Mouse (Mus musculus) heart, adult 2 months (tissue): Measurements from ENCODE around the gene Hist3h2ba. TPM values are rescaled to one million over a fixed set of nuclear protein-coding genes. Genes with fewer than 3 reads are reported as not detected.
A peak's percentile ranks its signal among the peaks of the same experiment; 100 is the strongest.

Experiments
- DNase-seq, 2 experiments: peaks; one replicate each; pipeline ENCODE4 v3.0.0; 2021
- H3K27ac ChIP-seq: fragments of 200-600 bp; 2 replicates; pipeline ENCODE4 v1.8.1; 2022
- H3K27me3 ChIP-seq: fragments of 200-500 bp; 2 replicates; pipeline ENCODE4 v1.6.1; 2012; ENCODE audit warnings: mild to moderate bottlenecking, low read length, inconsistent platforms, mixed read lengths; ENCODE audit not compliant: control insufficient read depth, insufficient read depth
- H3K36me3 ChIP-seq: fragments of 200-500 bp; 2 replicates; pipeline ENCODE4 v1.6.1; 2012; ENCODE audit warnings: low read length, inconsistent platforms; ENCODE audit not compliant: control insufficient read depth, insufficient read depth
- H3K4me1 ChIP-seq: fragments of 200-500 bp; 2 replicates; pipeline ENCODE4 v1.6.1; 2011; ENCODE audit warnings: low read length; ENCODE audit not compliant: control insufficient read depth, insufficient read depth
- H3K4me3 ChIP-seq: fragments of 200-600 bp; 2 replicates; pipeline ENCODE4 v1.8.1; 2022
- H3K79me2 ChIP-seq: fragments of 200-500 bp; replicated peaks from 2 replicates; pipeline ENCODE4 v1.6.1; 2012; ENCODE audit warnings: mild to moderate bottlenecking, inconsistent platforms, low read length, moderate library complexity, mixed read lengths; ENCODE audit not compliant: control insufficient read depth, insufficient read depth
- H3K9ac ChIP-seq: fragments of 200-500 bp; 2 replicates; pipeline ENCODE4 v1.6.1; 2012; ENCODE audit warnings: low read depth, mild to moderate bottlenecking, control low read depth, inconsistent platforms, low read length, mixed read lengths
- CTCF ChIP-seq: fragments of 200-600 bp; IDR thresholded peaks from 2 replicates; pipeline ENCODE4 v1.8.1; 2022; ENCODE audit warnings: antibody characterized with exemption, mild to moderate bottlenecking, moderate library complexity
- EP300 ChIP-seq: fragments of 200-500 bp; IDR thresholded peaks from 2 replicates; pipeline ENCODE4 v1.6.1; 2011; ENCODE audit warnings: low read depth, low read length, control low read depth; ENCODE audit not compliant: insufficient read depth
- POLR2A ChIP-seq: fragments of 200-500 bp; IDR thresholded peaks from 2 replicates; pipeline ENCODE4 v1.6.1; 2011; ENCODE audit warnings: mild to moderate bottlenecking, low read depth, low read length, control low read depth; ENCODE audit not compliant: insufficient read depth
- WGBS: fragments of 180-500 bp; shearing (Covaris S2); methylation state at CpG from one replicate; pipeline ENCODE4 v1.1.7; 2018; 5-methylcytosine and 5-hydroxymethylcytosine counted together
- intact Hi-C: fragments of 180-260 bp; cut with DNase I; formaldehyde crosslinking; loops from one replicate; pipeline ENCODE4 v1.15.1; 2025
- polyA plus RNA-seq: library from polyadenylated mRNA; depleted of rRNA; stranded (reverse); fragments of >200 nt; gene quantifications from 2 replicates; pipeline ENCODE4 v1.2.3, GENCODE M21; 2012
- total RNA-seq, 2 experiments: library from RNA; stranded (reverse); gene quantifications; 2 replicates each; pipeline ENCODE4 v1.2.3; 2021

The Hist3h2ba gene
- total and polyA plus RNA-seq, 3 experiments: 0.81 to 1.5 (median 1.1) TPM

DNA sequence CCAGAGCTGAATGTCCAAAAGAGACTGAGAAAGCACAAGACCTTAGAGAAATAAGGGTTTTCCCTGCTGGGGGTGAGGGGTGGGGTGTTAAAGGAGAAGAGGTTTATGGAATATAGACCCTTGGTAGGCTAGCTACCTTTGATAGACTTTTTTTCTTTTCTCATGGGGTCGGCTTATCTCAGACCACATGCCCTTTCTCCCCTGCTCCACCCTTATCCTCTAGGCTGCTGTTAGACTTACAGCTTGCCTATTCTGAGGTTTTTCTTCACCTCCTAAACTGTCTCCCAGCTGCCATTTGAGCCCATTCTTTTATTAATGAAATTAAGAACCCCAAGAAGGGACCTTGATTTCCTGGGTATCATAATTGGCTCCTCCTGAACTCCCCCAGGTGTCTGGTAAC is 34.9 kb upstream of the Hist3h2ba start:
- Histone ChIP-seq H3K4me1 (no peaks in the 10 kb centered on the region), H3K27ac (no peak overlapping the region), H3K4me3 (no peak overlapping the region), H3K27me3 (no peaks in the 10 kb centered on the region), H3K9ac (no peak overlapping the region), H3K79me2 (no peaks in the 10 kb centered on the region), H3K36me3 (no peaks in the 10 kb centered on the region)
- DNase-seq: no peak
- intact Hi-C loops: no loop called here
- 76% methylated on average over 1 of the region's 1 CpGs for WGBS
- no peak for TF ChIP-seq POLR2A
- no peak for TF ChIP-seq CTCF
- TF ChIP-seq EP300: no peak

DNA sequence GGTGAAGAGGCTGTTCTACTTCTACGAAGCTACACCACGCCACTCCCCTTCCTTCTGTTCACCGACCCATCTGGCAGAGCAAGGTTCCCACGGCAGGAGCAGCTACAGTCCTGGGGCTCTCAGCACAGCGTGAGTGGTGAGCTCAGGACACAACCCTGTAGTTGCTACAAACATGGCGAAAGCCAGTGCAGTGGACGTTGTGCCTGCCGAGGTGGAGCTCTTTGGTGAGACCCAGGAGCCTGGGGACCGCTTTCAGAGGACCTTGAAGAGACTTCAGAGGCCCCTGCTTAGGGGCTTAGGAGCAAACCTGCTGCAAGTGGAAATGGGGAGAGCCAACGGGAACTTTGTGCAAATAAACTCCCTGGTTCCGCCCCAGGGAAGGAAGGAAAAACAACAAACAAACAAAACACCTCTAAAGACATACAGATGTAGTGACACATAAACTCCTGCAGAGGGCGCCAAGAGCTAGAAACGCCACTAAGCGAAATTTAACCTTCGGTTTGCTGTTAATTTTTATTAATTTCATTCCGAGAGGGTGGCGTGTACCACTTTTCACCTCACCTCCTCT is 34.2 kb upstream of the Hist3h2ba start:
- Histone ChIP-seq H3K27me3 (no peaks in the 10 kb centered on the region), H3K79me2 (no peaks in the 10 kb centered on the region), H3K4me1 (no peaks in the 10 kb centered on the region), H3K9ac (peak overlapping the region; percentile 47), H3K36me3 (no peaks in the 10 kb centered on the region), H3K27ac (peak overlapping the region; percentile 43), H3K4me3 (peak overlapping the region; percentile 21)
- 7% methylated on average over 17 of the region's 17 CpGs for WGBS
- DNase-seq: peak; percentile 24 to 53
- peak; percentile 95 for TF ChIP-seq CTCF
- no peak for TF ChIP-seq POLR2A
- TF ChIP-seq EP300: no peak
- intact Hi-C loops: no loop called here

DNA sequence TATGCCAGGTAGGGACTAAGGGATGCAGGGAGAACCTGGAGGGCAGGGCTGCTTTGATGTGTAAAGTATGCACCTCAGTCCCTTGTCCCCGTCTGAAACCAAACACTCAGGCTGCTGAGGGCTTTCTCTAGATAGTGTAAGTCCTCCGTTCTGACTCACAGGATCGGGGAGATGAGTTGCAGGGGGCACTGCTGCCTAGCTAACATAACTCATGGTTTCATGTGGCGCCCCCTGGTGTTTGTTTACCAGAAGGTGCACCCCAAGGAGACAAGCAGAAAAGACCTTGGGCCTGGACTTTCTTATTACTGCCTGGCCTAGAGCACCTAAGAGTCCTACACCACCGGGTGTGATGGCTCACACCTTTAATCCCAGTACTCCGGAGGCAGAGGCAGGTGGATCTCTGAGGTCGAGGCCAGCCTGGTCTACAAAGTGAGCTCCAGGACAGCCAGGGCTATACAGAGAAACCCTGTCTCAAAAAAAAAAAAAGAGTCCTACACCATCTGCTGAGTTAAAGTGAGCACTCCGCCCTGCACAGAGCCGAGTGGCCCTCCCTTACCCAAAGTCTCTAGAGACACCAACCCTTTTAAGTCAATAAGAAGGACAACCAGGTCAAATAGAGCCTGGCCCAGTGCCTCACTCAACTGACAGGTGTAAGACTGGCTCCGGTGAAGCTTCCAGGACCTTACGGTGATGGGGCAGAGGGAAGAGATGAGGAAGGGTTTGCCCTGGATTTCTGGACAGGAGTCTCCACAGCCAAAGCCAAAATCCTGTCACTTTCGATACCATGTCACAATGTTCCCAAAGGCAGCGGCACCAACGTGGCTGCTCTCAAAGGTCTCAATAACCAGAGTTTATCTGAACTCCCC is 31.6 kb upstream of the Hist3h2ba start:
- peaks cover 3% of the 10 kb centered on the region; the same call in 1 of the 2 replicates for H3K27me3 ChIP-seq
- no peaks in the 10 kb centered on the region for H3K79me2 ChIP-seq
- no peaks in the 10 kb centered on the region for H3K36me3 ChIP-seq
- no peak overlapping the region for H3K27ac ChIP-seq
- H3K9ac ChIP-seq: no peak overlapping the region
- H3K4me3 ChIP-seq: no peak overlapping the region
- DNase-seq: no peak
- TF ChIP-seq CTCF (peak; percentile 72), EP300 (no peak)
- intact Hi-C loops: no loop called here
- H3K4me1 ChIP-seq: no peaks in the 10 kb centered on the region
- WGBS: 44% methylated on average over 14 of the region's 14 CpGs

DNA sequence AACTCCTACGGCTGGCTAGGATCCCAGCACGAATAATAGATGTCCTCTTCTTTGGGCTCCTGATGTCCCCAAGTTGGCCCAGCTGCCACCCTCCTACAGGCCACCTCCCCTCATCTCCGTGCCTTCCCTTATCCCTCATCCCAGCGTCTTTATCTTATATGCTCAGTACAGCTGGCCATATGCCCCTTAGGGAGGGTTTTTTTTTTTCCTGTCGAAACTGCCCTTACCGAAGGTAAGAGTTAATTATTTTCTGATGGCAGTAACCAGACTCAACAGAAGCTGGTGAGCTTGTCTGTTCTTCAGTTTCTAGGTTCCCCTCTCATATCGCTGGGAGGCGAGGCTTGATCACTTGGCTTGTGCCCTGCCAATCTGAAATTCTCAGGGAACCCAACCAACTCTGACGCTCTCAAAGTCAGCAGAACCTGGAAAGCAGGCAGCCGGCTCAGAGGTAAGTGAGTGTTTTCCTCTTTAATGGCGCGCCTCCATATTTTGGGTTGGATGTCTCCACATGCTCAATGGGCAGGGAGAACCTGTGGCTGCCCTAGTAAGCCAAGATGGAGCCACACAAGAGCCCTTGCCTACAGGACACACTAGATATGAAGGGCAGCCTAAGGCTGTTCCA is 30.9 kb upstream of the Hist3h2ba start, which contains the start of gene Btnl10:
Gene Btnl10 (plus strand): TSS at position 164 of the 622 bp plus-strand sequence.
- intact Hi-C loops: no loop called here
- no peaks in the 10 kb centered on the region for H3K36me3 ChIP-seq
- H3K9ac ChIP-seq: no peak within 1 kb of the TSS
- no peaks in the 10 kb centered on the region for H3K4me1 ChIP-seq
- H3K27ac ChIP-seq: no peak within 1 kb of the TSS
- DNase-seq: no peak
- peaks cover 3% of the 10 kb centered on the region; the same call in 1 of the 2 replicates for H3K27me3 ChIP-seq
- WGBS: 68% methylated on average over 12 of the region's 12 CpGs
- no peak for TF ChIP-seq POLR2A
- H3K4me3 ChIP-seq: no peak within 1 kb of the TSS
- H3K79me2 ChIP-seq: no peaks in the 10 kb centered on the region

DNA sequence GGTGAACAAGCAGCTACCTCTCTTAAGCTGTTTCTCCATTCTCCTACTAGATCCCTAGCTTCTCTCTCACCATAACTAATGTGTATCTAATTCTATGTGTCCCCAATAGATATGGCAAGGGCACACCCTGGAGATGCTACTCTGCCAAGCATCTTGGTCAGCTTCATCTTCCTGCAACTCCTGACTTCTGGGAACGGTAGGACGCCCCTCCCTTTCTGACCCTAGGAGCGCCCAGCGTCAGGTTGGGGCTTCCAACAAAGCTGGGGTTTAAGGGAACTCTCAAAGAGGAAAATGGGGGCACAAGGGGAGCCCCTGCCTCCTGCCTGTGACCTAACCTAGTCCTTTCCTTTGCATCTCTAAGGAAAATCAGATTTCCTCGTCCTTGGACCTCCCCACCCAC is 30.0 kb upstream of the Hist3h2ba start:
- peaks cover 3% of the 10 kb centered on the region; the same call in 1 of the 2 replicates for H3K27me3 ChIP-seq
- intact Hi-C loops: no loop called here
- TF ChIP-seq CTCF: no peak
- WGBS: 59% methylated on average over 5 of the region's 5 CpGs
- H3K27ac ChIP-seq: no peak overlapping the region
- H3K4me3 ChIP-seq: no peak overlapping the region
- no peaks in the 10 kb centered on the region for H3K4me1 ChIP-seq
- DNase-seq: no peak
- no peaks in the 10 kb centered on the region for H3K79me2 ChIP-seq
- no peaks in the 10 kb centered on the region for H3K36me3 ChIP-seq
- no peak overlapping the region for H3K9ac ChIP-seq

DNA sequence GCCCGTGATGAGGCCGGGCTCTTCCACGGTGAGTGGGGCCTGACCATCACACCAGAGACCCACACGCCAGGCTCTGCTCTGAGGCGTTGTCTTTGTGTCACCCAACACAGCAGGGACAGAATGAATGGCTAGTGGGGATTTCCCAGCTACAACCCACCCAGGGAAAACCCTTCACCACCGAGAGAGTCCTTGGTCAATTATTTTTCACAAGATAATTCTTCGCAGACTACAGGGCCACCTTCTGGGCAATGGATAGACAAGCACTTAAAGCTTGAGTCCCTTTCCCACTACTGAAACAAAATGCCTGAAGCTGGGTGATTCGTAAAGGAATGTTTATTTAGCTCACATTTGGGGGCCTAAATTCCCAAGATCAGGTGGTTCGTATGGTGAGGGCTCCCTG is 26.3 kb upstream of the Hist3h2ba start:
- no peak overlapping the region for H3K4me3 ChIP-seq
- no peaks in the 10 kb centered on the region for H3K36me3 ChIP-seq
- no peak overlapping the region for H3K27ac ChIP-seq
- intact Hi-C loops: no loop called here
- WGBS: 81% methylated on average over 9 of the region's 9 CpGs
- H3K27me3 ChIP-seq: peaks cover 3% of the 10 kb centered on the region; the same call in 1 of the 2 replicates
- no peak for TF ChIP-seq CTCF
- no peak overlapping the region for H3K9ac ChIP-seq
- H3K4me1 ChIP-seq: no peaks in the 10 kb centered on the region
- no peaks in the 10 kb centered on the region for H3K79me2 ChIP-seq
- DNase-seq: no peak
